Mouse (Mus musculus): ENCODE data around the gene Ppp1r15a.
A peak's percentile ranks its signal among the peaks of the same experiment; 100 is the strongest.

Gene Ppp1r15a

GRCm38 (mm10) chr7:45525809-45526473 is at the start of gene Ppp1r15a, which contains the start of gene Plekha4:
Ppp1r15a (minus strand) TSS chr7:45526268.
Plekha4 (plus strand) TSS chr7:45526330.
- peak; percentile 92 for DNase-seq (ENCODE audit: low read depth)

GRCm38 (mm10) chr7:45574472-45575379 is 48.7 kb upstream of the Ppp1r15a start:
- no peak for DNase-seq (ENCODE audit: low read depth)

- no peak for DNase-seq (ENCODE audit: low read depth)
These were observed 47.9 kb upstream of the Ppp1r15a start for GRCm38 (mm10) chr7:45573954-45574353.

DNA sequence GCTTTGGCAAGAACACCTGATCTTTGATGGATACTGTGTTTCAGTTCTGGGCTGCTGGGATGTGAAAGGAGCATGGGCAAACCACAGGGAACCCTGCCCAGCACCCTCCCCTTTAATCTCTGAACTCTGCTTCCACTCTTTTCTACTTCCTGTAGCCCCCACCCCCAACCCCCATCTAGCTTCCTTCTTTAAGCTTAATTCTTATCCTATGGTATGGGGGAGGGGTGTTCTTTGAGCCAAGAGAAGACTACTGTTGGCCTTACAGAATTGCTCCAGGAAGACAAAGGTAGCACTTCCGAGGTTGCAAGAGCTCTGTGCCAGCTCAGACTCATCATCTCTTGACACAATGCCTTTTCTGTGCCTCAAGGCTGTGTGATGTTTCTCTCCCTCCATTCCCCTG is 45.9 kb upstream of the Ppp1r15a start:
- DNase-seq (ENCODE audit: low read depth): no peak

DNA sequence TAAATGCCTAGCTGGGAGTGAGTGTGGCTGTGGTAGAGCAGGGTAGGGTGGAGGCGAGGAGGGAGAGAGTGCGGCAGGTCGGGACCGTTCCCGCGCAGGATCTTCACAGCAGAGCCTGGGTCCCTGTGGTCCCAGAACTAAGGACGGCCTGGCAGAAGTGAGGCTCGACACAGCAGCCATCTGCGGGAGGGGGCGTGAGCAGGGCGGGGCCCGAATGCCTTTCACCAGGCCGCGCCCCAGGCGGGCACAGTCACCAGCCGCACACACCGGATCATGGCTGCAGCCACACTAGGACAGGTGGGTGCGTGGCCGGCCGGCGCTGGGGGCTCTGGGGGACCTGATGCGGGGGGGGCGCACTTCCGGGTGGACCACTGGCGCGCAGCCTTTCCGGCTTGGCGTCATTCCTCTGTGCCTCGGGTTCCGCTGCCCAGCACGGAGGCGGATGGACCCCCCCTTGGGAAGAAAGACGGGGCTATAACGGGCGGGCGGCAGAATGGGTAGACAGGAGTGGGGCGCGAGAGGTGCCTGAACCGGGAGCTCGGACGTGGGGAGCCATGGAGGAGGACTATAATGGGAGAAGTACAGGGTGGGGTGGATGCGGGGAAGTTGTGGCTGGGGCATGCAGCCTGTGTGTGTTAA is 44.2 kb upstream of the Ppp1r15a start, which contains the start of gene Bcat2:
Bcat2 (plus strand) TSS at position 51 of the 639 bp plus-strand sequence.
- no peak for DNase-seq (ENCODE audit: low read depth)

DNA sequence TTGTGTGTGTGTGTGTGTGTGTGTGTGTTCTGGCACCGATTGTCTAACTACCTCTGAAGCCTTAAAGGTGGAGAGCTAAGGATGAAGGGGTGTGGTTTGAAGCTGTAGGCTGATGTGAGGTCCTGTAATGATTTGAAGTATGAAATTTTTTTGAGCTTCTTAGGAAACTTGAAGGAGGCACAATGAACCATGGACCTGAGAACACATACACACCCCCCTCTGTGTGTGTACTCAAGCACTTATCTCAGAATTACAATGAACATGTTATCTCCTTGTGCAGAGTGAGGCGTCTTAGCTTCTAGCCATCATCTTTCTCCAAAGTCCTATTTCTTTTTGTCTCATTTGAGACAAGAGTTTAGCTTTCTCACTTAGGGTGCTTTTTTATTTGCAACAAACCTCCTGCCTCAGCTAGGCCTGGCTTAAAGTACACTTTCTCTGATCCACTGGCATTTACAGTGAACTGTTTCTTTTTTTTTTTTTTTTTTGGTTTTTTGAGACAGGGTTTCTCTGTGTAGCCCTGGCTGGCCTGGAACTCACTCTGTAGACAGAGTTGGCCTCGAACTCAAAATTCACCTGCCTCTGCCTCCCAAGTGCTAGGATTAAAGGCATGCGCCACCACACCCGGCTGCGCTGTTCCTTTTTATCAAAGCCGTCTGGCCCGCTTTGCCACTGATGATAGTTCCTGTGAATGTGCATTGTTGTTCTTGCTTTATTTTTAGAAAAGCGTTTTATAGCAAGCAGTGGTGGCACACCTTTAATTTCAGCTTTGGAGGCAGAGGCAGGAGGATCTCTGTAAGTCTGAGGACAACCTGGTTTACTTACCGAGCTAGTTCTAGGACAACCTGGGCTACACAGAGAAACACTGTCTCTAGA is 42.8 kb upstream of the Ppp1r15a start:
- DNase-seq (ENCODE audit: low read depth): no peak

- peak; percentile 87 for DNase-seq (ENCODE audit: low read depth)
These were observed 41.9 kb upstream of the Ppp1r15a start for GRCm38 (mm10) chr7:45567780-45568516.

DNA sequence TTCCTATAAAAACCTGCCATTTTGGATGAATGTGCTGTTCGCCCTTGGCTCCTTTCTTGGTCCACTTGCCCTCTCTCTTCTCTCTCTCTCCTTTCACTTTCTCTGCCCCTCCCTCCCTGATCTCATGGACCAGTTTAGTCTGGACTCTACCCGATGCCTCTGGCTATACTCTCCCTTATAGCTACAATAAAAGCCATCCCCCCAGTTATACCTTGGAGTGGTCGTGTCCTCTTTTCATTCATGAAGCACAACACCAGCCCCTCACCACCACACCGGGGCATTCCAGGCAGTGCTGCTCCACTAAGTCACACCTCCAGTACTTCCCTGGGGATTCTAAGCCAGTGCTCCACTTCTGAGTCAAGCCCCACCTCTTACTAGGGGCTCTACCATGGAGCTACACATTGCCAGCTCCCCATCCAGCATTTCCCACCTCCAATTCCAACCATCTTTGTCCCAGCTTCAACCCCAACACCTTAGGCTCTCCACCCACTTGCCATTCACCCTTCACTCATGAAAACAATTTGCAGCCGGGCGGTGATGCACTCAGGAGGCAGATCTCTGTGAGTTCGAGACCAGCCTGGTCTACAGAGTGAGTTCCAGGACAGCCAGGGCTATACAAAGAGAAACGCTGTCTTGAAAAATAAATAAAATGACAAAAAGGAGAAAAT is 41.2 kb upstream of the Ppp1r15a start:
- no peak for DNase-seq (ENCODE audit: low read depth)

DNA sequence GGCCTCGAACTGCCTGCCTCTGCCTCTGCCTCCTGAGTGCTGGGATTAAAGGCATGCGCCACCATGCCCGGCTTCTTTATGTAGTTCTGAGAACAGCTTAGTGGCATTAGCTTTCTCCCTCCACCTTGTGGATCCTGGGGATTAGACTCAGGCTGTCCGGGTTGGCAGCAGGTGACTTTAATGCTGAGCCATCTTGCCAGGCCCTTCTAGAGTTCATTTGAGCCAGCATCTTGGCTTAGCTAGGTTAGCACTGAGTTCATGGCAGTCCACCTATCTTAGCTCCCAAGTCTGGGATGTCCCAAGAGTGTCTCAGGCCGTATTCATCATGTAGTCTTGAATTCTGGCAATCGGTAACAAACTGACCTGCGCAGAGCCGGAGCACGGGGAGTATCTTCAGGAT is 39.4 kb upstream of the Ppp1r15a start:
- no peak for DNase-seq (ENCODE audit: low read depth)

- no peak for DNase-seq (ENCODE audit: low read depth)
These were observed 38.7 kb upstream of the Ppp1r15a start for GRCm38 (mm10) chr7:45564811-45565210.

- no peak for DNase-seq (ENCODE audit: low read depth)
These were observed 35.8 kb upstream of the Ppp1r15a start for GRCm38 (mm10) chr7:45561624-45562520.

- DNase-seq (ENCODE audit: low read depth): no peak
These were observed 35.0 kb upstream of the Ppp1r15a start for GRCm38 (mm10) chr7:45560843-45561623.

- DNase-seq (ENCODE audit: low read depth): no peak
These were observed 34.2 kb upstream of the Ppp1r15a start for GRCm38 (mm10) chr7:45560241-45560640.

GRCm38 (mm10) chr7:45558907-45559306 is 32.8 kb upstream of the Ppp1r15a start:
- DNase-seq (ENCODE audit: low read depth): no peak

- DNase-seq (ENCODE audit: low read depth): no peak
These were observed 29.7 kb upstream of the Ppp1r15a start for GRCm38 (mm10) chr7:45555787-45556186.

DNA sequence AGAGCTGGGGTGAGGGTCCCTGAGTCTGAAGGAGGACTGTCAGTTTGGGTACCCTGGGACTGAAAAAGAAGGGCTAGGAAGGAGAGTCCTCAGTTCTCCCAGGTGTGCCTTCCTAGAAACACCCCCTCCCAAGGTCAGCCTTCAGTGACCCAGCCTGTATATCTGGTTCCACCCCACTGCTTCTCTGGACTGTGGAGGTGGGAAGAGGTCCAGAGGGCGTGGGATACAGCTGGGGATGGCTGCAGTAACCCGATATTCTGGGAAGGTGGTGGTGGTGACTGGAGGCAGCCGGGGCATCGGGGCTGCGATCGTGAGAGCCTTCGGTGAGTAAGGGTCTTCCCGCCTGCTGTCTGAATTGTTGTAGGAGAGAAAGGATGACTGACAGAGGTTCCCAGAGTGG is 28.7 kb upstream of the Ppp1r15a start, which contains the start of gene Hsd17b14:
Hsd17b14 (plus strand) TSS at position 150 of the 400 bp plus-strand sequence.
- no peak for DNase-seq (ENCODE audit: low read depth)

- no peak for DNase-seq (ENCODE audit: low read depth)
These were observed 27.9 kb upstream of the Ppp1r15a start for GRCm38 (mm10) chr7:45553990-45554389.

DNA sequence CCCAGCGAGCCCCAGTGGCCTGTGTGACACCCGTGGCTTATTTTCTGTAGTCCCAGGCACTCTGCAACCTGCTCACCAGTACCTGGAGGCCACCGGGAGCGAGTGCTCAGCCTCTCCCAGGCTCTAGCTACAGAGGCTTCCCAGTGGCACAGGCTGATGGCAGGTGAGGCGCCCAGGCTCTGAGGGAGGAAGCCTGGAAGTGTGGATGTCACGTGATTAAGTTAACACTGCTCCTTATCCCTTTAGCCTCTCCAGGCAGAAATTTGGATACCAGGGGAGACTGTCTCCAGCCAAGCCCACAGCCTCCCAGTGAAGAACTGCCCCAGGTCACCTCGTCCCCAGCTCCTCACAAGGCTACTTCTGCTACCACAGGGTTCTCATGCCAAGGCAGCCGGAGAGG is 27.5 kb upstream of the Ppp1r15a start:
- no peak for DNase-seq (ENCODE audit: low read depth)

All from c-Kit-positive CD71-negative TER-119-negative erythroid progenitor cells, embryonic 14.5 days (primary cell).